Mouse (Mus musculus): Measurements from ENCODE around the gene Gm21943. TPM values are rescaled to one million over a fixed set of nuclear protein-coding genes. Genes with fewer than 3 reads are reported as not detected.

Gene Gm21943
- not detected in 2 replicates for polyA plus RNA-seq (2012; rRNA removed)

GRCm38 (mm10) chrY:57533644-57534043, at the start of gene Gm21943:
Gene Gm21943, minus strand, starts transcription at chrY:57533744.

Other genes with a start within 250 kb of the Gm21943 start
- not detected in 2 replicates for gene Gm28961, start 172.0 kb upstream of the Gm21943 start, polyA plus RNA-seq (2012; rRNA removed)

Measured in liver, embryonic 14 days (tissue).